Mouse (Mus musculus) liver, embryonic 13.5 days (tissue): ENCODE data around the gene Dusp18. TPM values are rescaled to one million over a fixed set of nuclear protein-coding genes. Genes with fewer than 3 reads are reported as not detected.
A peak's percentile ranks its signal among the peaks of the same experiment; 100 is the strongest.

Experiments
- ATAC-seq: fragments of 200-750 bp; cut with Nextera tagmentation; 2 replicates; pipeline ENCODE4 v1.8.0; 2017; ENCODE audit warnings: low read depth, mild to moderate bottlenecking, moderate number of reproducible peaks, moderate library complexity
- DNase-seq: peaks from one replicate; pipeline ENCODE4 v3.0.0; 2022
- H3K27ac ChIP-seq: fragments of 300-500 bp; sonication (generic); 2 replicates; pipeline ENCODE4 v1.5.1; 2015; ENCODE audit warnings: moderate library complexity, mild to moderate bottlenecking, inconsistent platforms
- H3K27me3 ChIP-seq: fragments of 300-500 bp; sonication (generic); 2 replicates; pipeline ENCODE4 v1.6.1; 2015; ENCODE audit warnings: mild to moderate bottlenecking, inconsistent platforms
- H3K36me3 ChIP-seq: fragments of 300-500 bp; sonication (generic); 2 replicates; pipeline ENCODE4 v1.6.1; 2015; ENCODE audit warnings: mild to moderate bottlenecking, inconsistent platforms
- H3K4me1 ChIP-seq: fragments of 300-500 bp; sonication (generic); replicated peaks from 2 replicates; pipeline ENCODE4 v1.6.1; 2015; ENCODE audit warnings: inconsistent platforms
- H3K4me2 ChIP-seq: fragments of 300-500 bp; sonication (generic); 2 replicates; pipeline ENCODE4 v1.6.1; 2015; ENCODE audit warnings: inconsistent platforms, mild to moderate bottlenecking, moderate library complexity
- H3K4me3 ChIP-seq: fragments of 300-500 bp; sonication (generic); replicated peaks from 2 replicates; pipeline ENCODE4 v1.5.1; 2015; ENCODE audit warnings: mild to moderate bottlenecking, inconsistent platforms
- H3K9ac ChIP-seq: fragments of 300-500 bp; sonication (generic); 2 replicates; pipeline ENCODE4 v1.6.1; 2015; ENCODE audit warnings: mild to moderate bottlenecking, inconsistent platforms
- H3K9me3 ChIP-seq: fragments of 300-500 bp; sonication (generic); replicated peaks from 2 replicates; pipeline ENCODE4 v1.6.1; 2016; ENCODE audit warnings: inconsistent platforms
- WGBS: fragments of 180-500 bp; shearing (Covaris S2); methylation state at CpG from one replicate; pipeline ENCODE4 v1.1.7; 2015; ENCODE audit not compliant: insufficient replicate concordance; 5-methylcytosine and 5-hydroxymethylcytosine counted together
- polyA plus RNA-seq: library from polyadenylated mRNA; unstranded; fragments of >200 nt; fragmentation: Nextera tagmentation; extraction: Ambion mirVana; gene quantifications from 2 replicates; pipeline ENCODE4 v1.2.1, GENCODE M21; 2015

Dusp18 gene
- polyA plus RNA-seq, 1 experiment from 2014 or later: 0.48 TPM

- peak; percentile 3; the same call in 1 of the 2 replicates for ATAC-seq
- Histone ChIP-seq H3K9me3 (no peaks in the 10 kb centered on the region), H3K4me3 (peak overlapping the region; percentile 57), H3K27me3 (peaks cover 45% of the 10 kb centered on the region), H3K36me3 (no peaks in the 10 kb centered on the region), H3K27ac (no peak overlapping the region), H3K4me2 (peak overlapping the region; percentile 80), H3K4me1 (peaks cover 24% of the 10 kb centered on the region), H3K9ac (peak overlapping the region; percentile 45; the same call in 1 of the 2 replicates)
- WGBS: 8% methylated on average over 16 of the region's 16 CpGs
- DNase-seq: no peak
These were observed 17.8 kb downstream of the Dusp18 start for GRCm38 (mm10) chr11:3912875-3913271.

DNA sequence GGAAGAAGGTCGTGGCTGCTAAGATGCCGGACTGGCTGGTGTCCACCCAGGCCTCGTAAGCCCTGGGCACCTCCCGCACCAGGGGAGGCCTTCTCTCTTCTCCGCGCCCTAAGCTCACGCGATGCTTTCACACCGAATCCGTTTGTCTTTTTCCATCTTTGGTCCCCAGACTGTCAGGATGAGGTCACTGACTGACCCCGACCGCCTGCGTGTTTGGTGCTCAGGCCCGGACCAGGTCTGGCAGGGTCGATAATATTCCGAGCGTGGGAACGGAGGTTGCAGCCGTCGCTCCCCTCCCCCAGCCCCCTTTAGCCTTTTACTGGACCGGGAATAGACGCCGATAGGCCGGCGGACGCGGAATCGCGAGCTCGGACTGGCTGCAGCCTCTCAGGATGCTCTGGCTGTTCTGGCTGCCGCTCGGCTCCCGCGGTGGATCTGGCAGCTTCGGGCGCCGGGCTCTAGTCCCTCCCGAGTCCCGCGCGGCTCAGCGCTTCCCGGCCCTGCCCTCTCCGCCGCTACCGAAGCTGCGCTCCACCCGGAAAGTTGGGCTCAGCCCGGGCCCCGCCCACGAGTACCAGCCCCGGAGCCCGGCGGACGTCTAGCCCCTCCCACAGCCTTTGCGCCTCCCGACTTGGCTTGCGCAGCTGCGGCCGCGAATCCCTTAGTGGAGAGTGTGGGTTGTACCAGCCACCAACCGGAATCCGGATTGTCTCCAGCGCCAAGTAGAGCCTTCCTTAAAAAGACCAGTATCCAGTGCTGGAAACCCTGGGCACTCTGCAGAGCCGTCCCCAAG lies 18.5 kb downstream of the Dusp18 start:
- DNase-seq: peak; percentile 80
- H3K27ac ChIP-seq: no peak overlapping the region

DNA sequence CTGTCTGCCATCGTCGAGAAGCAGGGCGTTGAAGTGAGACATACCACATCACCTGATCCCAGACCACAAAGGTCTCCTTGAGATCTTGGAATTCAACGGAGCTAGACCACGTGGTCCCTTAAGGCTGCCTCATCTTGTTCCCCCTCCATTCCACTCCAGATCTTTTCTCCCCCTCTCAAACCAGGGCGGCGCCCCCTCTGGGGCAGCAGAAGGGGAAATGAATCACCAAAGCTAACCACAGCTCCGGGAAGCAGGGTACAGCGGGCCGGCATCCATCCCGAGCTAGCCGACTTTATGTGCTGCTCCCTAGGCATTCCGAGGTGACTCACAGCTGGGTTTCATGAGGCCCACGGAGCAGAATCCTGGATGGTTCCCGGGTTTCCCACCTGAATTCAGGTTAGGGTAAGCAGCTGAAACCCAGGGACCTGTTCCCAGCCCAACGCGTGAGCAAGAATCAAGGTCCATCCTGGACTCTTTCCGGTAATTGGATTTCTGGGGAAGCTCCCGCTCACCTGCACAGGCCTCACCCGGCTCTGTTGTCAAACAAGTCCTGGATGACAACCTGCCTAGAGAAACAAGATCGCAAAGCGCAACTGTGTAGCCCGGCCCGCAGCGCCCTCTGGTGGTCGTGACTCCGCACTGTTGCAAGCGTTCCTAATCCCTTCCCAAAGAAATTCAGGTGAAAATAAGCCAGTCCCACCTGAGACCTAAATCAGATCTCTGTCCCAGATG lies 19.2 kb downstream of the Dusp18 start, which contains the start of gene Slc35e4:
Gene Slc35e4 (minus strand): TSS at position 556 of the 732 bp plus-strand sequence.
- peak; percentile 39 for ATAC-seq

More for the DNA sequence above, 18.5 kb downstream of the Dusp18 start:
- under 1% methylated on average over 65 of the region's 65 CpGs for WGBS
- Histone ChIP-seq H3K27me3 (peaks cover 45% of the 10 kb centered on the region), H3K4me1 (peaks cover 24% of the 10 kb centered on the region), H3K4me3 (peak overlapping the region; percentile 57), H3K9ac (peak overlapping the region; percentile 45), H3K9me3 (no peaks in the 10 kb centered on the region), H3K4me2 (peak overlapping the region; percentile 80), H3K36me3 (no peaks in the 10 kb centered on the region)
- peak; percentile 85 for ATAC-seq

DNA sequence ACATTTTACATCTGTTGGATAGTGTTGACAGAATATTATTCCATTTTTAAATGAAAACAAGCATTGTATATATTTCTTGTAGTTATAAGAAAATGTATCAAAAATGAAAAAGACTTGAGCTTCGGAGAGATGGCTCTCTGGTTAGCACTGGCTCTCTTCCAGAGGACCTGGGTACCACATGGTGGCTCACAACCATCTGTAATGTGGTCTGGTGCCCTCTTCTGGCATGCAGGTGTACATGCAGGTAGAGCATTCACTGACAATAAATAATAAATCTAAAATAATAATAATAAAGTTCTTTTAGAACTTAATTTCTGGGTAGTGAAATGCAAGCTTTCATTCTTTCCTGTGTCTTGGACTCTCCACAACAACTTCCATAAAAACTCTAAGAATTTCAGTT lies 23.7 kb downstream of the Dusp18 start:
- Histone ChIP-seq H3K9me3 (no peaks in the 10 kb centered on the region), H3K9ac (no peak overlapping the region), H3K4me2 (no peak overlapping the region), H3K36me3 (no peaks in the 10 kb centered on the region), H3K4me3 (no peak overlapping the region), H3K27ac (no peak overlapping the region), H3K27me3 (peaks cover 17% of the 10 kb centered on the region), H3K4me1 (peaks cover 10% of the 10 kb centered on the region)
- WGBS: 44% methylated on average over 1 of the region's 1 CpGs
- no peak for DNase-seq
- no peak for ATAC-seq

More for the DNA sequence above, 19.2 kb downstream of the Dusp18 start, which contains the start of gene Slc35e4:
- peak within 1 kb of the TSS; percentile 57 for H3K4me3 ChIP-seq
- no peak within 1 kb of the TSS for H3K27ac ChIP-seq
- H3K9ac ChIP-seq: peak within 1 kb of the TSS; percentile 45
- H3K4me2 ChIP-seq: peak within 1 kb of the TSS; percentile 80
- peaks cover 24% of the 10 kb centered on the region for H3K4me1 ChIP-seq
- under 1% methylated on average over 28 of the region's 28 CpGs for WGBS
- peak; percentile 57 for DNase-seq
- H3K27me3 ChIP-seq: peaks cover 45% of the 10 kb centered on the region
- H3K9me3 ChIP-seq: no peaks in the 10 kb centered on the region
- H3K36me3 ChIP-seq: no peaks in the 10 kb centered on the region

DNA sequence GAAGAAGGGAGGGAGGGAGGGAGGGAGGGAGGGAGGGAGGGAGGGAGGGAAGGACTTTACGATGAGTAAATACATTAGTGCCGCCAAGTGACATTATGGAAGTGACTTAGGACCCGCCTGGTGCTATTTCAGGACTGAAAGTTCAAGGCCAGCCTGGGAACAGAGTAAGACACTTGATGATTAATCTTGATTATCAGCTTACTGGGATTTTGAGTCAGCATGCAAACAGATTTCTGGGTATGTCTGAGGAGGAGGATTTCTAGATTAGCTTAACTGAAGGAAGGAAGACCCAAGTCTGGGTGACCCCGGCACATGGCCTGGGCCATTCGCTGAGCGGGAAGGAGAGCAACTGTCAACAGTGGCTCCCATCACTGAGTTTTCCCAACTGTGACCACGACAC lies 25.4 kb downstream of the Dusp18 start:
- WGBS: 74% methylated on average over 7 of the region's 7 CpGs
- ATAC-seq (no peak), DNase-seq (no peak)
- Histone ChIP-seq H3K27ac (no peak overlapping the region), H3K4me3 (no peak overlapping the region), H3K36me3 (0 out of 2 replicates have a peak, but pooled peaks cover 3% of the 10 kb centered on the region), H3K9me3 (no peaks in the 10 kb centered on the region), H3K4me2 (no peak overlapping the region), H3K9ac (no peak overlapping the region), H3K4me1 (no peaks in the 10 kb centered on the region), H3K27me3 (no peaks in the 10 kb centered on the region)

DNA sequence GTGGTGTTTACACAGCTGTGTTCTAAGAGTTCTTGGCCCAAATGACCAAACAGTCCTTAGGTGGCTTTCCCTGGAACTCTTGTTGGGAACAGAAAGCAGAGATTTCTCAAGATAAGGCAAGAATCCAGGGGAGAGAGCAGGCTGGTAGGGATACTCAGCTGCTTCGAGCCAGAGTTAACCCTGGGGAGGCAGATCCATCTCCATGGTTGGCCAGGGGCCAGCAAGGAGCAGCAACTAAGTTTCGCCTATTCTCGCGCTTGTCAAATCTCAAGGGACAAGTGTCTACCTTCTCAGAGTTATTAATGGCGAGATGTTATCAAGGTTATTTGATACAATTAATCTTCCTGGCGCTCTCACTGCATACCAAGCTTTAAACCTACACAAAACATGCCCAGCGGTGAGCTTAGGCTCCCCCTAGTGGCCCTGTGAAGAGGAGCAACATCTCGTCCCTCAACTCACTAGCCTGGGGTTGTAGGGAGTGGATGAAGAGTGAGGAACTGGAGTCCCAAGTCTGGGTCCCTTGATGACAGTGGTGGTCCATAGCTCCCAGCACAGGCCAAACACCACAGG lies 26.3 kb downstream of the Dusp18 start:
- Histone ChIP-seq H3K9ac (no peak overlapping the region), H3K9me3 (no peaks in the 10 kb centered on the region), H3K36me3 (0 out of 2 replicates have a peak, but pooled peaks cover 3% of the 10 kb centered on the region), H3K4me3 (no peak overlapping the region), H3K27me3 (no peaks in the 10 kb centered on the region), H3K4me2 (no peak overlapping the region), H3K4me1 (no peaks in the 10 kb centered on the region), H3K27ac (no peak overlapping the region)
- DNase-seq (peak; percentile 19), ATAC-seq (peak; percentile 47; the same call in 1 of the 2 replicates)
- WGBS: 34% methylated on average over 8 of the region's 8 CpGs

GRCm38 (mm10) chr11:3922115-3922514 lies 27.1 kb downstream of the Dusp18 start:
- Histone ChIP-seq H3K27me3 (no peaks in the 10 kb centered on the region), H3K9me3 (no peaks in the 10 kb centered on the region), H3K4me2 (no peak overlapping the region), H3K36me3 (0 out of 2 replicates have a peak, but pooled peaks cover 3% of the 10 kb centered on the region), H3K4me1 (no peaks in the 10 kb centered on the region), H3K4me3 (no peak overlapping the region), H3K27ac (no peak overlapping the region), H3K9ac (no peak overlapping the region)
- ATAC-seq (no peak), DNase-seq (no peak)
- 74% methylated on average over 9 of the region's 9 CpGs for WGBS

DNA sequence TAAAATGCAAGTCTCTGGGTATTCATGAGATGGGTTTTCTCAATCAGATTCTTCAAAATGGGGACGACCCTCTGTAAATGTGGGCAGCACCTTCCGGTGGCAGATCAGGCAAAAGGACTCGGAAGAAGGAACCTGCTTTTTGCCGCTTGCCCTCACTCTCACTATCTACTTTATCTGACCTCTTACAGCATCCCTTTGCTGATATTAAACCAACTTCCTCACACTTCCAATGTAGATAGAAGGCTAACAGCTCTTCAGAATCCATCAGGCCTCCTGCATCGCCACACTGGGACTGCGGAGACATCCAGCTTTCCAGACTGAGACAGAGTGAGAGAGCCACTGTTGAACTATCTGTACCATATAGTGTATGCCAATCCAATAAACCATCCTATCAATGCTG lies 27.7 kb downstream of the Dusp18 start:
- DNase-seq: no peak
- Histone ChIP-seq H3K4me3 (no peak overlapping the region), H3K9ac (no peak overlapping the region), H3K36me3 (0 out of 2 replicates have a peak, but pooled peaks cover 3% of the 10 kb centered on the region), H3K9me3 (no peaks in the 10 kb centered on the region), H3K4me1 (no peaks in the 10 kb centered on the region), H3K27ac (no peak overlapping the region), H3K4me2 (no peak overlapping the region), H3K27me3 (no peaks in the 10 kb centered on the region)
- WGBS: 75% methylated on average over 6 of the region's 6 CpGs
- ATAC-seq: no peak

DNA sequence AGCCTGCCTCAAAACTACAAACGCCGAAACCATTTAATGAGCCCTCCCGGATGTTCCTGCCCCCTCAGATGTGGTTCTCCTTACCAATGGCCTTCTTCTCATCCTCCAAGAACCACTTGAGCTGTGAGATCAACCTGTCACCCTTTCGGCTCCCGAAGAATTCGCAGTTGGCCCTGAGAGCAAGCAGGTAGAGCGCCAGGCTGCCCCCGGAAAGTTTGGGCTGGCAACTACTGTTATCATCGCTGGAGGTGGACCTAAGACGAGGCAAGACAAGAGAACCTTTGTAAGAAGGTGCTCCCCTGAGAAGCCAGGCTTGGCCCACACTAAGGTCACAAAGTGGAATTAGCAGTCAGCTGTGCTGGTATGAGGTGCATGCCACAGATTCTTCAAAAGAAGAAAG lies 30.9 kb downstream of the Dusp18 start:
- H3K36me3 ChIP-seq: 0 out of 2 replicates have a peak, but pooled peaks cover 3% of the 10 kb centered on the region
- no peak overlapping the region for H3K4me2 ChIP-seq
- no peak overlapping the region for H3K4me3 ChIP-seq
- H3K4me1 ChIP-seq: peaks cover 5% of the 10 kb centered on the region
- H3K27ac ChIP-seq: no peak overlapping the region
- H3K27me3 ChIP-seq: no peaks in the 10 kb centered on the region
- WGBS: 82% methylated on average over 10 of the region's 10 CpGs
- no peaks in the 10 kb centered on the region for H3K9me3 ChIP-seq
- H3K9ac ChIP-seq: no peak overlapping the region
- DNase-seq: no peak
- no peak for ATAC-seq

- Histone ChIP-seq H3K9ac (no peak overlapping the region), H3K4me1 (peaks cover 22% of the 10 kb centered on the region), H3K4me2 (0 out of 2 replicates have a peak overlapping the region, but pooled peaks have one; percentile 66), H3K27ac (no peak overlapping the region), H3K4me3 (no peak overlapping the region), H3K9me3 (no peaks in the 10 kb centered on the region), H3K36me3 (0 out of 2 replicates have a peak, but pooled peaks cover 1% of the 10 kb centered on the region), H3K27me3 (no peaks in the 10 kb centered on the region)
- no peak for DNase-seq
- no peak for ATAC-seq
- WGBS: 21% methylated on average over 4 of the region's 4 CpGs
These were observed 35.0 kb downstream of the Dusp18 start for GRCm38 (mm10) chr11:3930019-3930418.

- no peak for DNase-seq
- peak overlapping the region; percentile 53; the same call in 1 of the 2 replicates for H3K9ac ChIP-seq
- H3K36me3 ChIP-seq: no peaks in the 10 kb centered on the region
- H3K4me1 ChIP-seq: peaks cover 22% of the 10 kb centered on the region
- peak overlapping the region; percentile 55 for H3K4me3 ChIP-seq
- no peak overlapping the region for H3K27ac ChIP-seq
- H3K4me2 ChIP-seq: peak overlapping the region; percentile 66
- no peak for ATAC-seq
- H3K27me3 ChIP-seq: no peaks in the 10 kb centered on the region
- 32% methylated on average over 6 of the region's 6 CpGs for WGBS
- H3K9me3 ChIP-seq: no peaks in the 10 kb centered on the region
These were observed 35.9 kb downstream of the Dusp18 start for GRCm38 (mm10) chr11:3930931-3931330.
